Mouse (Mus musculus) gastrocnemius, postnatal 10 days (tissue): ENCODE measurements around the gene Ssx9. TPM values are rescaled to one million over a fixed set of nuclear protein-coding genes. Genes with fewer than 3 reads are reported as not detected.
"Not testable (repeated sequence)": the region's sequence is repeated elsewhere in the genome, so short reads cannot be mapped to it uniquely, and the experiment has no call there.

Source experiments
- DNase-seq: peaks from one replicate; pipeline ENCODE4 v3.0.0; 2021; ENCODE audit warnings: mixed read lengths
- long read RNA-seq, 2 experiments: library from polyadenylated mRNA; stranded (forward); transcript quantifications; one replicate each; pipeline ENCODE4 v2.0.0; 2021
- total RNA-seq, 2 experiments: library from RNA; stranded (reverse); gene quantifications; 2 replicates each; pipeline ENCODE4 v1.2.3; 2021

Gene Ssx9
- total RNA-seq, result not detected
- long read RNA-seq, experiment 1, result 0 reads
- long read RNA-seq, experiment 2, result 0 reads

DNA sequence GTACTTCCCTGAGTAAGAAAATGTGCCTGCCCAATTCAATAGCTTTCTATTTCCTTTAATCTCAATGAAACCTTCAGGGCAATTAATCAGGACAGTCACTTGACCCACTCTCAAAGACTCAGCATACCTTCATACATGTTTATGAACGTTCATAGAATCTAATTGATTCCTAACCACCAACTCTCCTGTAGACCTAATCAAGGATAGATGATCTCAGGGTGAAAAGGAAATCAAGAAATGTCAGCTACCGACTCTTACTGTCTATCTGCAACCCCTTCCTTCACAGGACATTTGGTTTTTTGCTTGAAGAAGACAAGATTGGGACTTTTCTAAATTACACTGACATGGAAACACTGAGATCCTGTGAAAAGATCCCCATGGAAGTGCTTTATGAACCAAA is at the start of gene Ssx9:
Gene Ssx9, plus strand, starts transcription at position 301 of the 400 bp plus-strand sequence.
- not testable (repeated sequence) for DNase-seq

DNA sequence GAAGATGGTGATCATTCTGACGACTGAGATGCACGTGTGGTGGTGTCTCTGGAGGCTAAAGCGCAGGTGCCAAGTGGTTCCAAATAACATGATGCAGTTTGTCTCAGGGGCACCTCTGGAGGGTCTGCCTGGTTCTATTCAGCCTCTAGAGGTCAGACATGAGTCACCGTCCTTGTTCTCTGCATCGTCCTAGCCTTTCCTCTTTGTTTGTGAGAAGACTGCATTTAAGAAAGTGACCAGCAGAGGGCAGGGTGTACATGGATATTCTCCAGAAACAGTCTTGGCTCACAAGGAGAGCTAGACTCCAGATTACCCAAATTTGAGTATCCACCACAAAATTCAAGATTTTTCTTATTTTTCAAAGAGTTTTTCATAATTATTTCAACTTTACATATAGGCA is 15.3 kb upstream of the Ssx9 start:
- peak; percentile 1 for DNase-seq

DNA sequence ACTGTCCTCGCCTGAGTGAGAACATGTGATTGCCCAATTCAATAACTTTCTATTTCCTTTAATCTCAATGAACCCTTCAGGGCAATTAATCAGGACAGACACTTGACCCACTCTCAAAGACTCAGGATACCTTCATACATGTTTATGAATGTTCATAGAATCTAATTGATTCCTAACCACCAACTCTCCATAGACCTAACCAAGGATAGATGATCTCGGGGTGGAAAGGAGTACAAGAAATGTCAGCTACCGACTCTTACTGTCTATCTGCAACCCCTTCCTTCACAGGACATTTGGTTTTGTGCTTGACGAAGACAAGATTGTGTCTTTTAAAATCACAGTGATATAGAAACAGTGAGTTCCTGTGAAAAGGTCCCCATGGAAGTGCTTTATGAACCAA is 55.2 kb downstream of the Ssx9 start, which contains the start of gene Ssxb5:
Gene Ssxb5, plus strand, starts transcription at position 301 of the 400 bp plus-strand sequence.
- DNase-seq, result not testable (repeated sequence)

Other genes with a start within 250 kb of the Ssx9 start
- gene Gm14459, start 223.5 kb upstream of the Ssx9 start, total RNA-seq, result not detected
- gene Ssxb6, start 200.2 kb upstream of the Ssx9 start, total RNA-seq, result not detected
- gene Ssxb3, start 156.6 kb upstream of the Ssx9 start, total RNA-seq, result not detected
- gene Ssxb8, start 57.6 kb upstream of the Ssx9 start, total RNA-seq, result not detected
- not detected for gene Ssxb5, start 55.3 kb downstream of the Ssx9 start, total RNA-seq
- not detected for gene Gm6592, start 95.6 kb downstream of the Ssx9 start, total RNA-seq
- gene Gm5751, start 125.8 kb downstream of the Ssx9 start, total RNA-seq, result not detected
- gene B630019K06Rik, start 143.9 kb downstream of the Ssx9 start, total RNA-seq, result 1 to 10 TPM; 1.7 TPM
- gene Fthl17b, start 214.5 kb downstream of the Ssx9 start, total RNA-seq, result not detected
- gene Fthl17c, start 228.1 kb downstream of the Ssx9 start, total RNA-seq, result not detected
- not detected for gene Fthl17d, start 238.3 kb downstream of the Ssx9 start, total RNA-seq